Comparison of ENCODE assay signal across 10 mouse cellular contexts in the genomic region with DNA sequence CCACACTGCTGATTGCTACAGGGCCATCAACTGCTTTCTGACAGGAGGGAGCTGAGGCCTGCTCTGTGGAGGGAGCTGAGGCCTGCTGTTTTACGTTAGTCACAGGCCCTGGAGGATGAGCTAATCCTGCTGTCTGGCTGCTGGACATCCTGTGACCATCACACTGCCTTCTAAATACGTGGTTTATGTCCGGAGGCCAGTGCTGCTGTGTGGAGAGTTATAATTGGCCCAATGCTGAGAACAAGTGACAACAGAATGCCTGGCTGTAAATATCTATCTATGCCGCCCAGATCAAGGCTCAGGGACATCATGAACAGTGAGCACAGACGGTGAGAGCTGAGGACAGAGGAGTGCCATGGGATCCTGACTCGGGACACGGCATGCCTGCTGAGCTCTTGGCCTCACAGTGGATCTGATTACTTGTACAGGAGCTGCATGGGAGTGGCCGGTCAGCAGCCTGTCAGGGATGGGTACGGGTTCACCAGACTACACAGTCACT. TPM values are rescaled to one million over a fixed set of nuclear protein-coding genes. Genes with fewer than 3 reads are reported as not detected.
A peak's percentile ranks its signal among the peaks of the same experiment; 100 is the strongest.
DNase-seq lines count a peak whose midpoint lies in the region; ATAC-seq and TF ChIP-seq lines count a peak whose summit lies in the region.
"Had no signal": no experiment of that assay in that cellular context is flagged by ENCODE, and none has a peak within 500 bp of the region (broad histone marks: within the 10 kb centered on the region; RNA-seq: fewer than 3 reads in every experiment).

No protein-coding gene starts in this region.

- no peak for TF ChIP-seq CTCF in lung, adult 2 months (IDR thresholded peaks at IDR 0.05; ENCODE audit: insufficient read depth, low read length)
- no peak for TF ChIP-seq CTCF in olfactory bulb, adult 2 months (IDR thresholded peaks at IDR 0.05; ENCODE audit: insufficient read depth, low read depth, low read length)

- no peak overlapping the region for H3K4me3 ChIP-seq in lung, adult 2 months (replicated peaks; ENCODE audit: extremely low read depth, low read depth, low read length)
- H3K4me3 ChIP-seq in embryonic facial prominence, embryonic 15.5 days (replicated peaks): no peak overlapping the region
- H3K4me3 ChIP-seq in olfactory bulb, adult 2 months (ENCODE audit: insufficient read depth, low read depth, low read length): no peak overlapping the region

- no peaks in the 10 kb centered on the region for H3K9me3 ChIP-seq in embryonic facial prominence, embryonic 15.5 days (replicated peaks)

- no peak overlapping the region for H3K9ac ChIP-seq in embryonic facial prominence, embryonic 15.5 days
- H3K9ac ChIP-seq: lung, embryonic 14.5 days had no signal

- DNase-seq in adrenal gland, postnatal 10 days: peak; percentile 33
- no peak for DNase-seq in adrenal gland, adult 8-10 months
- DNase-seq in lung, postnatal 10 days: peak; percentile 52
- no peak for DNase-seq in lung, adult 2 months
- no peak for DNase-seq in ovary, postnatal 10 days (ENCODE audit: low spot score)
- DNase-seq in lung, adult 18-20 months: no peak
- DNase-seq: kidney, adult 11 months; lung, embryonic 14.5 days had no signal

- no peak for ATAC-seq in embryonic facial prominence, embryonic 15.5 days (ENCODE audit: insufficient number of reproducible peaks, low FRiP score, low TSS enrichment, low read depth)

- 72% methylated on average over 9 of the region's 9 CpGs for WGBS in lung, adult 2 months
- 36% methylated on average over 9 of the region's 9 CpGs for WGBS in embryonic facial prominence, embryonic 15.5 days
- 75% methylated on average over 9 of the region's 9 CpGs for WGBS in olfactory bulb, adult 2 months

- H3K27me3 ChIP-seq in embryonic facial prominence, embryonic 15.5 days: no peaks in the 10 kb centered on the region

- peak overlapping the region; percentile 60 for H3K27ac ChIP-seq in embryonic facial prominence, embryonic 15.5 days (replicated peaks)
- H3K27ac ChIP-seq in olfactory bulb, adult 2 months (ENCODE audit: insufficient read depth, low read depth, low read length): peak overlapping the region; percentile 17; the same call in 1 of the 2 replicates

- no peak for TF ChIP-seq POLR2A in lung, adult 2 months (IDR thresholded peaks at IDR 0.05; ENCODE audit: borderline replicate concordance, extremely low read depth, low read depth, low read length)
- no peak for TF ChIP-seq POLR2A in olfactory bulb, adult 2 months (IDR thresholded peaks at IDR 0.05; ENCODE audit: insufficient read depth, low read depth, low read length)

- H3K4me2 ChIP-seq in embryonic facial prominence, embryonic 15.5 days (replicated peaks): no peak overlapping the region
- H3K4me2 ChIP-seq: lung, embryonic 14.5 days had no signal

- 0 out of 2 replicates have a peak, but pooled peaks cover 5% of the 10 kb centered on the region for H3K36me3 ChIP-seq in embryonic facial prominence, embryonic 15.5 days

- H3K4me1 ChIP-seq in lung, adult 2 months (ENCODE audit: control insufficient read depth, insufficient read depth, low read length): peaks cover 5% of the 10 kb centered on the region
- H3K4me1 ChIP-seq in embryonic facial prominence, embryonic 15.5 days: peaks cover 13% of the 10 kb centered on the region
- H3K4me1 ChIP-seq in olfactory bulb, adult 2 months (ENCODE audit: control insufficient read depth, insufficient read depth, low read length): peaks cover 6% of the 10 kb centered on the region

RNA-seq across cellular contexts. Expression of a gene that starts 34.4 kb away (rescaled TPM):
- 10 to 100 TPM; 80.6 to 96.3 TPM for total RNA-seq in adrenal gland, postnatal 10 days (2021)
- 100 to 1,000 TPM; 113 to 145 (median 123) TPM for total RNA-seq in adrenal gland, adult 8-10 months (2022)
- polyA plus RNA-seq in lung, adult 2 months (2012; rRNA removed): 79.8 and 83.4 TPM in 2 replicates
- 120 and 121 TPM in 2 replicates for polyA plus RNA-seq in embryonic facial prominence, embryonic 15.5 days (2015; fragmentation: Nextera tagmentation; extraction: Ambion mirVana)
- polyA plus RNA-seq in olfactory bulb, adult 2 months (2012; ENCODE audit: insufficient read depth, insufficient read length, low replicate concordance, missing spikeins): not detected in 2 replicates

RNA-seq across cellular contexts. Expression of a gene that starts 34.7 kb away (rescaled TPM):
- total RNA-seq in adrenal gland, postnatal 10 days (2021): 10 to 100 TPM; 21.4 to 25.7 TPM
- 10 to 100 TPM; 17.5 to 22.1 (median 19.4) TPM for total RNA-seq in adrenal gland, adult 8-10 months (2022)
- 3.2 and 3.6 TPM in 2 replicates for polyA plus RNA-seq in lung, adult 2 months (2012; rRNA removed)
- 9.4 and 13.5 TPM in 2 replicates for polyA plus RNA-seq in embryonic facial prominence, embryonic 15.5 days (2015; fragmentation: Nextera tagmentation; extraction: Ambion mirVana)
- not detected in 2 replicates for polyA plus RNA-seq in olfactory bulb, adult 2 months (2012; ENCODE audit: insufficient read depth, insufficient read length, low replicate concordance, missing spikeins)

RNA-seq across cellular contexts. Expression of a gene that starts 59.6 kb away (rescaled TPM):
- total RNA-seq in adrenal gland, postnatal 10 days (2021): 10 to 100 TPM; 20.4 to 21.8 TPM
- 10 to 100 TPM; 16.0 to 26.6 (median 18.7) TPM for total RNA-seq in adrenal gland, adult 8-10 months (2022)
- 32.0 and 34.1 TPM in 2 replicates for polyA plus RNA-seq in lung, adult 2 months (2012; rRNA removed)
- polyA plus RNA-seq in embryonic facial prominence, embryonic 15.5 days (2015; fragmentation: Nextera tagmentation; extraction: Ambion mirVana): 12.8 and 16.9 TPM in 2 replicates
- polyA plus RNA-seq in olfactory bulb, adult 2 months (2012; ENCODE audit: insufficient read depth, insufficient read length, low replicate concordance, missing spikeins): not detected in 2 replicates

Comparison
In these comparisons a context has a peak if more than half of its experiments do, and no peak if none do; other contexts are left out.
1. DNase-seq: peak in adrenal gland, postnatal 10 days (single experiment) and lung, postnatal 10 days (single experiment); none in adrenal gland, adult 8-10 months (single experiment), lung, adult 2 months (single experiment), ovary, postnatal 10 days (single experiment) and lung, adult 18-20 months (0 of 2).
2. RNA of a gene that starts 34.4 kb away (polyA plus RNA-seq): 120 to 121 TPM in embryonic facial prominence, embryonic 15.5 days and 79.8 to 83.4 TPM in lung, adult 2 months; not detected in olfactory bulb, adult 2 months; every median in the first group is over 10 times any median in the second.